Mouse (Mus musculus) adrenal gland, adult 8-10 months (tissue): ENCODE data around the gene Ttn. TPM values are rescaled to one million over a fixed set of nuclear protein-coding genes. Genes with fewer than 3 reads are reported as not detected.

ENCODE experiments used
- DNase-seq: peaks from one replicate; pipeline ENCODE4 v3.0.0; 2022
- total RNA-seq, 4 experiments: library from RNA; stranded (reverse); gene quantifications; 2 replicates each; pipeline ENCODE4 v1.2.4; 2022

Ttn gene
- total RNA-seq, 4 experiments from 2014 or later, result 0.05 to 0.42 (median 0.15) TPM

- DNase-seq, result no peak
Measured at GRCm38 (mm10) chr2:76961420-76962044, 20.8 kb downstream of the Ttn start.

GRCm38 (mm10) chr2:76949774-76950173, 32.6 kb downstream of the Ttn start:
- no peak for DNase-seq

GRCm38 (mm10) chr2:76938515-76938914, 43.8 kb downstream of the Ttn start:
- no peak for DNase-seq

DNA sequence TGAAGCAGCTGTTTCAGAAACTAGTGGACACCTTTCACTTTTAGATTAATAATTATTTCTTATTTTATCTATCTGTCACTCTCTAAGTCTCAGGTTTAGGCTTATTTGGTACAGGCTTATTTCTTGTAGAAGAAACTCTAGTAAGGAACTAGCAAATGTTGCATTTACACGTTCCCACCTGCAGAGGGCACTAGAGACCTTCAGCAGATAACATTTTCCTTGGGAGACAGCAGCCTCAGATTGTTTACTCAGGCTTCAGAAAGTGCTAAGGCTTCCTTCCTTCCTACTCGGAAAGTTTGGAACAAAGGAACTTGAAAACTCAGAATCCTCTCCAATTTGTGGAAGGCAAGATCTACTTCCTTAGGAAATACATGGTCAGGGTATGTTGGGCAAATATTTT, 52.6 kb downstream of the Ttn start:
- DNase-seq, result peak; percentile 21

GRCm38 (mm10) chr2:76928816-76929215, 53.5 kb downstream of the Ttn start:
- no peak for DNase-seq

DNA sequence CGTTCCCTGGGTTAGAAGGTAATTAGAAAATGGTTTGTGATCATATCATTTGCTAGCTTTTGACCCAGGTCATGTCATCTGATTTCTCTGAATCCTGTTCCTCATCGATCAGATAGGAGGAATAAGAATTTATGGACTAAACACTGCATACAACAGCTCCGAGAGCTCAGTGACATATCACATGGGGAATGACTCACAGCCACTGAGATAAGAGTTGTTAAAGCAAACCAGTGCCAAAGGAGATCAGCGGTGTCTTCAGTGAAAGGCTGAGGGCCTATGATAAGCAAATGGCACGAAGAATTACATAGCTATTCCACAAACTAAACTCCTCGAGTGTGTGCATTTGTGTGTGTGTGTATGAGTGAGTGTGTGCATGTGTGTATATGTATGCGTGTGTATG, 54.0 kb downstream of the Ttn start:
- no peak for DNase-seq

DNA sequence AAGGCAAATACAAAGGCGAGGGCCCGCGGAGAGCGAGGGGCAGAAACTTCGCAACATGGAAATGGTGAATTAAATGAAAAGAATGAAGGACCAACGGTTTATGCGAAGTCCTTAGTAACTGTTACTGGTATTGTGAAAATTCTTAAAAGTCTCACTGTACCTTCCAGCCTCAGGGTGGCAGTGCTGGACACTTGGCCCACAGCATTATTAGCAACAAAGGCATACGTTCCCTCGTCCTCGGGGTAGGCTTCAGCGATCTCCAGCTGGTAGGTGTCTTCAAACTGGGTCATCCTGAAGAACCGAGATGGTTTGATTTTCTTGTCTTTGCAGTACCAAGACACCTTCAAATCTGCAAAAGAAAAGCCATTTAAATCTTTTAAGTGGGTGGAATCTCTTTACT, 55.4 kb downstream of the Ttn start:
- no peak for DNase-seq

- no peak for DNase-seq
Measured at GRCm38 (mm10) chr2:76914959-76915358, 67.4 kb downstream of the Ttn start.

DNA sequence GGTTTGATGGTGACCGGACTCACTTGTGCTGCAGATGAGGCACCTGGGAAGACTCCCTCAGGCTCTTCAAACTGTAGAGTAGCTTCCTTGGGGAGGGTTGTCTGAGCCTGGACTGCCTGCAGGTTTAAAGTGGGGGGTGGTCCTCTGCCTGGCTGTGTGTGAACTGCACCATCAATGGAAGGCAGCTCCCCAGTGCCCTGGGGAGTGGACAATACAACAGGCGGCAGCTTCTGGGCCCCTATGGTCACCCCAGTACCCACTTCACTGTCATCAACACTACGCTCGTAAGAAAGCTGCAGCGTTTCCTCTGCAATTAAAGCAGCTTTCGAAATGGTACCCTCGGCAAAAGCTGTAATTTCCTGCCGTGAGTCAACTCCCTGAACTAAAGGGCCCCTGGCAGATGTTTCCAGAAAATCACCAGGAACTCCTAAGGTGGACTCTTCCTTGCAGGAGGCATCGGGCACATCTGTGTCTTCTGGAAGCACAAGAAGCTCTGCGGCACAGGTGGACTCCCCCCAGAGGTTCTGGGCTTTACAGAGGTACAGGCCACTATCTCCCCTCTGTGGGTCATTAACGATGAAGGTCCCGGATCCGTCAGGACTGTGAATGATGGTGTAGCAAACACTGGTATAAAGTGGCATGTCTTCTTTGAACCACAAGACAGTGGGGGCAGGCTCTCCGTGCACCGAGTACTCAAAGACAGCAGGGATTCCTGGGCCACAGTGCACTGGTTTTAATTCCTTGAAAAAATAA, 73.5 kb downstream of the Ttn start:
- no peak for DNase-seq

DNA sequence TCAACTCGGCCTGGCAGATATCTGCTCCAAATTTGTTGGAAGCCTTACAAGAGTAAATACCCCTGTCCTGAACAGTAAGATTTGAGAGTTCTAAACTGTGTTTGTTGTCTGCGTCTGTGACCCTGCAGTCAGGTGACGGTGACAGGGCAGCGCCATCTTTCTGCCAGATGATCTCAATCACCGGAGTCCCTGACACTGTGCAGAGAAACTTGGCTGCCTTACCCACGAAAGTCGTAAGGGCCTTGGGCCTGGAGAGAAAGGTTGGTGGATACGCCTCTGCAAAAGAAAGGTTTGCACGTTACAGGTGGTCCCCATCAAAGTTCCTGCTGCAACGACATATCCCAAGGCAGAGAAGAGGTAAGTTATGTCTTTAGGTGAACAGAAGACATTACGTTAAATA, 79.0 kb downstream of the Ttn start:
- DNase-seq, result no peak

- DNase-seq, result no peak
Measured at GRCm38 (mm10) chr2:76901476-76902086, 80.8 kb downstream of the Ttn start.

- DNase-seq, result no peak
Measured at GRCm38 (mm10) chr2:76899886-76900285, 82.5 kb downstream of the Ttn start.

GRCm38 (mm10) chr2:76896990-76897389, 85.4 kb downstream of the Ttn start:
- DNase-seq, result no peak

- no peak for DNase-seq
Measured at GRCm38 (mm10) chr2:76895327-76895726, 87.0 kb downstream of the Ttn start.

DNA sequence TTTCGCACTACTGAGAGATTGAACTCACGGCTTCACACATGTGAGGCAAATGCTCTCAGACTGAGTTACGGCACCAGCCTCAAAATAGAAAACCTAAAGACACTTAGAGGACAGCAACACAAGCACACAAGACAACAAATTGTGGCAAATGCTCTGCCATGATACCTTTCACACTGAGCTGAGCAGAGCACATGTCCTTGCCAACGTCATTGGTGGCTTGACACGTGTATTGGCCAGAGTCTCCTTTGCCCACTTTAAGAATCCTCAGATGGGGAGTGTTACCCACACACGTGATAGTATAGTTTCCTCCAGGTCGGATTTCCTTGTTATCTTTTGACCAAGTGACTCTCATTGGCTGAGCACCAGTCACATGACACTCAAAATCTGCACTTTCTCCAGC, 93.6 kb downstream of the Ttn start:
- DNase-seq, result no peak

DNA sequence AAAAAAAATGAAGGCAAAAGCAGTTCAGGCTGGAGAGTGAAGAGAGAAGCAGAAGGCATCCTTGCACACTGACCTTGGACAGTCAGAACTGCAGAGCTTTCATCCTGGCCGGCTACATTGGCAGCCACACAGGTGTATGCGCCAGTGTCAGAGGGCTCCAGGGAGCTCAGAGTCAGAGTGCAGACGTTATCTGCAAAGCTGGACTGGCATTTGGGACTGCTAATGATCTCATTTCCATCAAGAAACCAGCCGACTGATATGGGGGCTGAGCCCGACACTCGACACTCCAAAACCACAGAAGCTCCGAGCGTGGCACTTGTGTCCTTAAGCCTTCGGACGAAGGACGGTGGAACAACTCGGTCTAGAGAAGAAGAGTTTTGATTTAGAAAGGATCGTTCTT, 96.5 kb downstream of the Ttn start:
- no peak for DNase-seq

- no peak for DNase-seq
Measured at GRCm38 (mm10) chr2:76881406-76881805, 100.9 kb downstream of the Ttn start.

DNA sequence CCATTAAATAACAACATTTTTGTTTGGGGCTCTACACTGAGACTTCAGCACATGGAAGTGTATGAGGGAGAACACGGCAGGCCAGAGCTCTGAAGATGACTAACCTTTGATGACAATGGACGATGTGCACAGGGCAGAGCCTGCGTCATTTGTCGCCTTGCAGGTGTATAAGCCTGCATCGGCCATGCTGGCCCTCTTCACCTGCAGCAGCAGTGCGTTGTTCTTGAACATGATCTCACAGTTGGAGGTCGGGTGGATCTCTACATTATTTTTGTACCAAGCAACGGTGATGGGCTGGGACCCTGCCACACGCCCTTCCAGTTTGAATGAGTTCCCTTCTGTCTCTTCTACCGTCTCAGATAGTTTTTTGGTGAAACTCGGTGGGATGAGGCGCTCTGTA, 106.8 kb downstream of the Ttn start:
- no peak for DNase-seq

GRCm38 (mm10) chr2:76866928-76867327, 115.4 kb downstream of the Ttn start:
- DNase-seq, result no peak

GRCm38 (mm10) chr2:76865497-76865896, 116.8 kb downstream of the Ttn start:
- no peak for DNase-seq

DNA sequence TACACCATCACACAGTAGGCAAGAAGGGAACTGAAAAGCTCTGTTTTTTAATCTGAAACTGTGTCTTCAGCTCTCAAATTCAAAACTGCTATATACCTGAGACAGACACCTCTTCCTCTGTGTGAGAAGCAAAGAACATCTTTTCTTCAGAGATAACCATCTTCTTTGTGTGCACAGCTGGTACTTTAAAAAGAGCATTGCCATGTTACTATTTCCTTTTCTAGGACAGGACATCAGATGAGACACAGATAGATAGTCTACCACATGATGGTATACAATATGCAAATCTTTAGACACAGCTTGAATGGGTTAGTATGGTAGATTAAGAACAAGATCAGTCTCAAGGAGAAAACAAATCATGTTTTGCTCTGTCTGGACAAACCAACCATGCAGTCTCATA, 121.0 kb downstream of the Ttn start:
- no peak for DNase-seq

GRCm38 (mm10) chr2:76850066-76850465, 132.3 kb downstream of the Ttn start:
- DNase-seq, result no peak

DNA sequence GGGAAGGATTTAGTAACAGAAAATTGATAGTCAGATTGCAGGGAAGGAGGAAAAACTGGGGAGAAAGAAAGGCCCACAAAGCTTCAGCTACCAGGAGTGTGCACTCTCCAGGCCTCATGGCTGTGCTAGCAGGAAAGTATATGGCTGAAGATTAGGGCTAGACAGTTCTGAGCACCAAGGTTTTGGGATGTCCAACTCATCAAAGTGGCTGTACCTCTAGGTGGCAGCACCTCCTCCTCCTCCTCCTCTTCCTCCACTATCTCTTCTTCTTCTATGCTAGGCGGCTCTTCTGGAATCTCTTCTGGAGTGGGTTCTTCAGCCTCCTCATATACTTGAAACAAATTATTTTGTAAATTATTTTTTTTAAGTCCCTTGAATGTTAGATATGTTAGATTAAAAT, 139.2 kb downstream of the Ttn start:
- no peak for DNase-seq

DNA sequence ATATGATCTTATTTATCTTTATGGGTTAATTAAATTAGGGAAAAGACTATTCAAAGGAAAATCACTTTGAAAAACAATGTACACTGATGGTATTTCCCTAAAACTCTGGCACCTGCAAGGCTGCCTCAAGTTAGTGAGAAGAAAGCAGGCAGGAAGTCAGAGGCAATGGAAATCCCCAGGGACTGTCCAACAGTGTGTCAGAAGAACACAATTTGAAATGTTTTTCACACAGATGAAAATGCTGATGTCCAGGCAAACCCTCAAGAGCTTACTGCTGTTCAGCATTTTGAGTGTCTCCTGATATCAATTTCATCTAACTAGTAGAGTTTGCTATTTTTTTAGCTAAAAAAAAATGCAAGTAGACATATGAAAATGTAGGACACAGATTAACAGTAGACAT, 161.9 kb downstream of the Ttn start:
- no peak for DNase-seq
